Mouse (Mus musculus): ENCODE measurements around the gene Perp.

Gene Perp

GRCm38 (mm10) chr10:18844441-18845286 is at the start of gene Perp:
Gene Perp (plus strand): TSS chr10:18845020.
- peak; percentile 31 for DNase-seq (ENCODE audit: low spot score)

- no peak for DNase-seq (ENCODE audit: low spot score)
Measured at GRCm38 (mm10) chr10:18811751-18812150, 33.1 kb upstream of the Perp start.

- DNase-seq (ENCODE audit: low spot score): no peak
Measured at GRCm38 (mm10) chr10:18816560-18816959, 28.3 kb upstream of the Perp start.

- no peak for DNase-seq (ENCODE audit: low spot score)
Measured at GRCm38 (mm10) chr10:18825143-18825542, 19.7 kb upstream of the Perp start.

GRCm38 (mm10) chr10:18826107-18826506 is 18.7 kb upstream of the Perp start:
- DNase-seq (ENCODE audit: low spot score): no peak

- no peak for DNase-seq (ENCODE audit: low spot score)
Measured at GRCm38 (mm10) chr10:18827936-18828335, 16.9 kb upstream of the Perp start.

- DNase-seq (ENCODE audit: low spot score): no peak
Measured at GRCm38 (mm10) chr10:18830359-18830758, 14.5 kb upstream of the Perp start.

- DNase-seq (ENCODE audit: low spot score): no peak
Measured at GRCm38 (mm10) chr10:18831823-18832222, 13.0 kb upstream of the Perp start.

GRCm38 (mm10) chr10:18834389-18834788 is 10.4 kb upstream of the Perp start:
- no peak for DNase-seq (ENCODE audit: low spot score)

- DNase-seq (ENCODE audit: low spot score): no peak
Measured at GRCm38 (mm10) chr10:18835684-18836479, 8.9 kb upstream of the Perp start.

GRCm38 (mm10) chr10:18839530-18839929 is 5.3 kb upstream of the Perp start:
- no peak for DNase-seq (ENCODE audit: low spot score)

- DNase-seq (ENCODE audit: low spot score): no peak
Measured at GRCm38 (mm10) chr10:18840736-18841135, 4.1 kb upstream of the Perp start.

GRCm38 (mm10) chr10:18845287-18845662 is 455 bp downstream of the Perp start:
- DNase-seq (ENCODE audit: low spot score): no peak

- no peak for DNase-seq (ENCODE audit: low spot score)
Measured at GRCm38 (mm10) chr10:18845711-18846110, 891 bp downstream of the Perp start.

- DNase-seq (ENCODE audit: low spot score): no peak
Measured at GRCm38 (mm10) chr10:18846474-18847264, 1.8 kb downstream of the Perp start.

GRCm38 (mm10) chr10:18850177-18850576 is 5.4 kb downstream of the Perp start:
- no peak for DNase-seq (ENCODE audit: low spot score)

- DNase-seq (ENCODE audit: low spot score): no peak
Measured at GRCm38 (mm10) chr10:18853417-18853816, 8.6 kb downstream of the Perp start.

- no peak for DNase-seq (ENCODE audit: low spot score)
Measured at GRCm38 (mm10) chr10:18857244-18857643, 12.4 kb downstream of the Perp start.

- DNase-seq (ENCODE audit: low spot score): no peak
Measured at GRCm38 (mm10) chr10:18859632-18860031, 14.8 kb downstream of the Perp start.

GRCm38 (mm10) chr10:18860119-18860824 is 15.5 kb downstream of the Perp start:
- DNase-seq (ENCODE audit: low spot score): no peak

- no peak for DNase-seq (ENCODE audit: low spot score)
Measured at GRCm38 (mm10) chr10:18860831-18861230, 16.0 kb downstream of the Perp start.

- DNase-seq (ENCODE audit: low spot score): no peak
Measured at GRCm38 (mm10) chr10:18861418-18861817, 16.6 kb downstream of the Perp start.
